Mouse (Mus musculus): Measurements from ENCODE around the gene Rps15. TPM values are rescaled to one million over a fixed set of nuclear protein-coding genes. Genes with fewer than 3 reads are reported as not detected.

Rps15 gene
- polyA plus RNA-seq, 1 experiment from 2014 or later, result 741 TPM

DNA sequence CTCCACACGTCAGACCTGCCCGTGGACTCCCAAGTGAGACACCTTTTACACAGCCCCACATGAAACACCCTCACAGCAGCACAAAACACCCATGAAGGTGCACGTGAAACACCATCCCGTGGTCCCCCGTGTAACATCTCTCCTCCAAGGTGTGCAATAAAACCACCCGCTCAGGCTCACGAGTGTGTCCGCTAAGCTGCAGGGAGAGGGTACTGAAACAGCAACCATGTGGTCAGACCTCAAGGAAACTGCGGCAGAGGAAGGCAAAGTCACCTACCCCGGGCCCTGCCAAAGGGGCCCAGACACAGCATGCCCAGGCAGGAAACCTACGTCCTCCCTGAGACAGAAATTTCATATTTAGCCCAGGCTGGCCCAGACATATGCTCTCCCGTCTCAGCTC is 44.0 kb downstream of the Rps15 start:
- Histone ChIP-seq H3K9me3 (ENCODE audit: low read length) (no peaks in the 10 kb centered on the region), H3K4me1 (ENCODE audit: insufficient read depth, low read depth, low read length) (no peaks in the 10 kb centered on the region; the same call in 1 of the 2 replicates), H3K4me2 (replicated peaks; ENCODE audit: low read depth, low read length) (no peak overlapping the region), H3K36me3 (ENCODE audit: insufficient read depth, low read length) (no peaks in the 10 kb centered on the region), H3K27ac (ENCODE audit: low read length) (no peak overlapping the region), H3K4me3 (ENCODE audit: low read depth, low read length) (no peak overlapping the region), H3K9ac (replicated peaks; ENCODE audit: low read depth) (no peak overlapping the region), H3K27me3 (replicated peaks; ENCODE audit: insufficient read depth, low read length) (peaks cover 7% of the 10 kb centered on the region)
- TF ChIP-seq EP300 (IDR thresholded peaks at IDR 0.05) (no peak), CTCF (IDR thresholded peaks at IDR 0.05) (no peak)
- ATAC-seq, result no peak
- DNase-seq (ENCODE audit: low spot score), result no peak
- WGBS, result 80% methylated on average over 12 of the region's 12 CpGs

DNA sequence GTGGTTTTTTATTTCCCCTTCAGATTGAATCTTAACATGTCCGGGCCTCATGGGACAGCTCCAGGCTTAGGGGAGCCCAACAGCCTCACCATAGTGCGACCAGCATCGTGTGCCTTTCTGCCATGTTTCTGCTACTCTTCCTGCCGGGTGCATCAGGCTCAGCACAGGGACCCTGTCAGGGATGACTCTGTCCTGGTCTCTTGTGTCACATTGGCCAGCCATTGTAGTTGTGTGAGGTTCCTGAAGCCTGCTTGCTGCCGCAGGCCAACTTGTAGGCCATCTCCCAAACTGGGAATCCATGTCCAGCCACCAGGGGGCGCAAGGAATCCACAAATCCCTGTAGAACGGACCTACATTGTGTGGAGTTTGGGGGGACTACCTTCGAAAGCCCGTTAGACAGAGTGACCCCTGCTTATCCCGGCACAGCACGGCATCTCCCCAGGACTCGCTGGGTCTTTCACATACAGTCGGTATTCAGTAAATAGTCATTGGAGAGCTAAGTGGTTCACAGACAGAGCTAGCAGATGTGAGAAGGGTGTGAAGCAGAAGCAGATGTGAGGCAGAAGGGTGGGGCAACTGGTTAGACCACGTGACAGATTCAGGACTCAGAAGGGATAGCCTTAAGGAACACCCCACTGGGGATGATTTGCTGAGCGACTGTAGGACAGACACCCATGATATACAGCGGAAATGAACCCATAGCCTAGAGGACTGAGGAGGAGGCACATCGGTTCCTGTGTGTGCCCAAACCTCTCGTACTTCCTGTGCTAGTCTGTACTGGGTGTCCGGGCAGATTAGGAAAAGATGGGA is 47.9 kb downstream of the Rps15 start:
- Histone ChIP-seq H3K9me3 (ENCODE audit: low read length) (no peaks in the 10 kb centered on the region), H3K4me2 (replicated peaks; ENCODE audit: low read depth, low read length) (0 out of 2 replicates have a peak overlapping the region, but pooled peaks have one; percentile 15), H3K9ac (replicated peaks; ENCODE audit: low read depth) (no peak overlapping the region), H3K27me3 (replicated peaks; ENCODE audit: insufficient read depth, low read length) (peaks cover 22% of the 10 kb centered on the region), H3K4me1 (ENCODE audit: insufficient read depth, low read depth, low read length) (peaks cover 7% of the 10 kb centered on the region; the same call in 1 of the 2 replicates), H3K36me3 (ENCODE audit: insufficient read depth, low read length) (no peaks in the 10 kb centered on the region), H3K4me3 (ENCODE audit: low read depth, low read length) (no peak overlapping the region), H3K27ac (ENCODE audit: low read length) (no peak overlapping the region)
- 17% methylated on average over 19 of the region's 19 CpGs for WGBS
- ATAC-seq (peak; percentile 30), DNase-seq (ENCODE audit: low spot score) (peak; percentile 77)
- TF ChIP-seq CTCF (IDR thresholded peaks at IDR 0.05), result peak; percentile 94
- TF ChIP-seq EP300 (IDR thresholded peaks at IDR 0.05), result no peak

DNA sequence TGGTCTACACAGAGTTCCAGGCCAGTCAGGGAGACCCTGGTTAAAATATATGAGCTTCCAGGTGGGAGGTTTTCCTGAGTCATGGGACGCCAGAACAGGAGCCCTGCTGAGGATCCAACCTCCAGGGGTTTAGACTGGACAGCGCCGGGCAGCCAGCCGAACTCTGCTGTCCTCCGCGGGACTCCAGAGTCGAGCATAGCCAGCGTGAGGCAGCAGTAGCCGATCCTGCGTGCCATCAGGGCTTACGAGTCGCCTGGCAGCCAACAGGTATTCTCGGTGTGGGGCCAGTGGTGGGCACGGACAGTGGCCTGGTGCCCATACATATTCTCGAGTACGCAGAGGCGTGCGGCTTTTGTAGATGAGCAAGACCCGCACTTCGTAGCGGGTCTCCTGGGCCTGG is 48.8 kb downstream of the Rps15 start:
- no peak for ATAC-seq
- Histone ChIP-seq H3K9ac (replicated peaks; ENCODE audit: low read depth) (no peak overlapping the region), H3K9me3 (ENCODE audit: low read length) (no peaks in the 10 kb centered on the region), H3K27me3 (replicated peaks; ENCODE audit: insufficient read depth, low read length) (peaks cover 22% of the 10 kb centered on the region), H3K27ac (ENCODE audit: low read length) (no peak overlapping the region), H3K36me3 (ENCODE audit: insufficient read depth, low read length) (no peaks in the 10 kb centered on the region), H3K4me1 (ENCODE audit: insufficient read depth, low read depth, low read length) (peaks cover 7% of the 10 kb centered on the region; the same call in 1 of the 2 replicates), H3K4me2 (replicated peaks; ENCODE audit: low read depth, low read length) (no peak overlapping the region), H3K4me3 (ENCODE audit: low read depth, low read length) (no peak overlapping the region)
- TF ChIP-seq EP300 (IDR thresholded peaks at IDR 0.05), result no peak
- no peak for TF ChIP-seq CTCF (IDR thresholded peaks at IDR 0.05)
- WGBS, result 26% methylated on average over 21 of the region's 21 CpGs
- no peak for DNase-seq (ENCODE audit: low spot score)

DNA sequence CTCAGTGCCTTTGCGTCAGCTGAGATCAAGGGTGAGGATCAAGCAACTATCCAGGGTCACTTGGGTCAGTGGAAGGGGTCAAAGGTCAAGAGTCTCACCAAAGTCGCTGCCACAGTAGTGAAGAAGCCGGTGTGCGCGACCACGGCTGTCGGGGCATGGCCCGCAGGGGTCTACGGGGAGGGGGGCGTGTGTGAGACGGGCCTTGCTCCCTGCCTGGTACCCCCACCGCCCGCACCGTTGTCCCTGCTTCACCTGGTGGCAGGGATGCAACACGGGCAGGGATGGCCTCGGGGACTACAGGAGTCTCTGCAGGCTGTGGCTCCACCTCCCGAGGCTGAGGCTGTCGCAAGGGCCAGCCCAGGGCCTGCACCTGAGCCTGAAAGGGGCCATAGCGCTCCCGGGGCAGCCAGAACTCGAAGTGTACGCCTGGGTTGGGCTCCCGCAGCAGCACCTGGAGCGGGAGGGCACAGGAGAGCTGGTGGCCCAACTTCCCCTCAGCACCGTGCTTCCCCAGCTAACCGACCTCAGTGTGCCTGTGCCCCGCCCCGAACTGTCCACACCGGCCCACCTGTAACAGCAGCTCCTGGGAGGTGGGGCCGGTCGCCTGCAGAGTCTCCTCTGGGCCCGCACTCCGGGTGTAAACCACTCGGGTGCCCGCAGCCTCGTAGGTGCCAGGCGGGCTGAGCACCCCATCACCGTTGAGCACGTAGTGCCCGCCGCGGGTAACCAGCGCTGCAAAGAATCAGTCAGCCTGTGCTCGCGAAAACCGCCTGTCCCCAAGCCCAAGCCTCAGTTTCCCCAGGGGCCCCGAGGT is 49.4 kb downstream of the Rps15 start:
- Histone ChIP-seq H3K4me2 (replicated peaks; ENCODE audit: low read depth, low read length) (peak overlapping the region; percentile 45), H3K27me3 (replicated peaks; ENCODE audit: insufficient read depth, low read length) (peaks cover 22% of the 10 kb centered on the region), H3K4me1 (ENCODE audit: insufficient read depth, low read depth, low read length) (peaks cover 7% of the 10 kb centered on the region; the same call in 1 of the 2 replicates), H3K4me3 (ENCODE audit: low read depth, low read length) (peak overlapping the region; percentile 22), H3K27ac (ENCODE audit: low read length) (no peak overlapping the region), H3K9me3 (ENCODE audit: low read length) (no peaks in the 10 kb centered on the region), H3K9ac (replicated peaks; ENCODE audit: low read depth) (no peak overlapping the region), H3K36me3 (ENCODE audit: insufficient read depth, low read length) (no peaks in the 10 kb centered on the region)
- DNase-seq (ENCODE audit: low spot score) (no peak), ATAC-seq (no peak)
- TF ChIP-seq EP300 (IDR thresholded peaks at IDR 0.05) (no peak), CTCF (IDR thresholded peaks at IDR 0.05) (no peak)
- 4% methylated on average over 45 of the region's 47 CpGs for WGBS

- no peak overlapping the region for H3K9ac ChIP-seq (replicated peaks; ENCODE audit: low read depth)
- peaks cover 7% of the 10 kb centered on the region; the same call in 1 of the 2 replicates for H3K4me1 ChIP-seq (ENCODE audit: insufficient read depth, low read depth, low read length)
- peak overlapping the region; percentile 45 for H3K4me2 ChIP-seq (replicated peaks; ENCODE audit: low read depth, low read length)
- TF ChIP-seq EP300 (IDR thresholded peaks at IDR 0.05) (no peak), CTCF (IDR thresholded peaks at IDR 0.05) (no peak)
- ATAC-seq, result 0 out of 2 replicates have a peak, but pooled peaks have one; percentile 0
- H3K4me3 ChIP-seq (ENCODE audit: low read depth, low read length), result peak overlapping the region; percentile 22
- peaks cover 22% of the 10 kb centered on the region for H3K27me3 ChIP-seq (replicated peaks; ENCODE audit: insufficient read depth, low read length)
- 4% methylated on average over 26 of the region's 26 CpGs for WGBS
- H3K9me3 ChIP-seq (ENCODE audit: low read length), result no peaks in the 10 kb centered on the region
- H3K36me3 ChIP-seq (ENCODE audit: insufficient read depth, low read length), result no peaks in the 10 kb centered on the region
- H3K27ac ChIP-seq (ENCODE audit: low read length), result no peak overlapping the region
- no peak for DNase-seq (ENCODE audit: low spot score)
Measured at GRCm38 (mm10) chr10:80342305-80342748, 50.1 kb downstream of the Rps15 start.
